Mouse (Mus musculus): ENCODE data around the gene Onecut1.

Onecut1 gene

DNA sequence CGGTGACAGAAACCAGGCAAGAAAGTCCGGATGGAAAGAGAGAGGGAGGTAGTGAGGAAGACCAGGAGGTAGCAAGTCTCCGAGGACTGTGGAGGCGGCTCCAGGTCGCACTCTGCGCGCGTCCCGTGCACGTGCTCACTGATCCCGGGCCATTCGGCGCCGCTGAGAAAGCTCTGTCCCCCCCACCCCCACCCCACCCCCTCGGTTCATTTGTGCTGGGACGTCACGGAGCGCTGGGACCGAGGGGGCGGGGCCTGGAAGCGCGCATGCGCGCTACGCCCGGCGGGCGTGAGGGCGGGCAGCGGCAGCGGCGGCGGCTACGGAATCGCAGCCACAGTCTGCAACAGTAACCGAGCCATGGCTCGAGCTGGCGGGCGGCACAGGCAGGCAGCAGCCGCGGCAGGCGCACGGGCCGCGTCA lies at the start of gene Onecut1:
Gene Onecut1, plus strand, starts transcription at position 361 of the 420 bp plus-strand sequence.
- in situ Hi-C loops (cut with MboI; ENCODE audit: low sequenced_read_pairs), result no loop called here

- in situ Hi-C loops (cut with MboI; ENCODE audit: low sequenced_read_pairs), result no loop called here
Measured at GRCm38 (mm10) chr9:74819736-74820511, 41.8 kb upstream of the Onecut1 start.

DNA sequence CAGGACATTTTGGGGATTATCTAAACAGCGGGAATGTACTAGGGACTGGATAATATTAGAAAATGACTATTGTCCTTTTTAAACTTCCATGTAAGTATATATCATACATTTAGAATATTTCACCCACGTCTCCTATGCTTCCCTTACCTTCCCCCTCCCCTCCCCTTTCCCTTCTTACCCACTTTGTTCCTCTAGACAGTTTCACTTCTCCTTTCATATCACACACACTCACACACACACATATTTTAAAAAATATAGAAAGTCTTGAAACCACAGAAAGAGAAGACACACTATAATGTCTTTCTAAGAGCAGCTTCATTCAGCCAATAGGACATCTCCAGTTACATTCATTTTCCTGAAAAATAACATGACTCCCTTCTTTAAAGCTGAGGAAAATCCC lies 36.6 kb upstream of the Onecut1 start:
- in situ Hi-C loops (cut with MboI; ENCODE audit: low sequenced_read_pairs), result no loop called here

GRCm38 (mm10) chr9:74829206-74829605 lies 32.5 kb upstream of the Onecut1 start:
- in situ Hi-C loops (cut with MboI; ENCODE audit: low sequenced_read_pairs), result no loop called here

DNA sequence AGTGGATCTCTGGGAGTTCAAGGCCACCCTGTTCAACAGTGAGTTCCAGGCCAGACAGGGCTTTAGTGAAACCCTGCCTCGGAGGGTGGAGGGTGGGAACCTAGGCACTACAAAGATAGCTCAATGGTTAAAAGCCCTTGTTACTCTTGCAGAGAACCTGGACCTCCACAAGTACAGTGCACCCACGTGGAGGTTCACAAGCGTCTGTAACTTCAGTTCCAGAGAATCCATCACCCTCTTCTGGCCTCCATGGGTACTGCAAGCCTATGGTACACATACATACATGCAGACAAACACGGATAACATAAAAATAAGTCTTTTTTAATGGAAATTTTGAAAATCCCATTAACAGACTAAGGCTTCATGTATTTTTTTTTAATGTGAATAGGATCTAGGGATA lies 18.8 kb upstream of the Onecut1 start:
- in situ Hi-C loops (cut with MboI; ENCODE audit: low sequenced_read_pairs), result no loop called here

DNA sequence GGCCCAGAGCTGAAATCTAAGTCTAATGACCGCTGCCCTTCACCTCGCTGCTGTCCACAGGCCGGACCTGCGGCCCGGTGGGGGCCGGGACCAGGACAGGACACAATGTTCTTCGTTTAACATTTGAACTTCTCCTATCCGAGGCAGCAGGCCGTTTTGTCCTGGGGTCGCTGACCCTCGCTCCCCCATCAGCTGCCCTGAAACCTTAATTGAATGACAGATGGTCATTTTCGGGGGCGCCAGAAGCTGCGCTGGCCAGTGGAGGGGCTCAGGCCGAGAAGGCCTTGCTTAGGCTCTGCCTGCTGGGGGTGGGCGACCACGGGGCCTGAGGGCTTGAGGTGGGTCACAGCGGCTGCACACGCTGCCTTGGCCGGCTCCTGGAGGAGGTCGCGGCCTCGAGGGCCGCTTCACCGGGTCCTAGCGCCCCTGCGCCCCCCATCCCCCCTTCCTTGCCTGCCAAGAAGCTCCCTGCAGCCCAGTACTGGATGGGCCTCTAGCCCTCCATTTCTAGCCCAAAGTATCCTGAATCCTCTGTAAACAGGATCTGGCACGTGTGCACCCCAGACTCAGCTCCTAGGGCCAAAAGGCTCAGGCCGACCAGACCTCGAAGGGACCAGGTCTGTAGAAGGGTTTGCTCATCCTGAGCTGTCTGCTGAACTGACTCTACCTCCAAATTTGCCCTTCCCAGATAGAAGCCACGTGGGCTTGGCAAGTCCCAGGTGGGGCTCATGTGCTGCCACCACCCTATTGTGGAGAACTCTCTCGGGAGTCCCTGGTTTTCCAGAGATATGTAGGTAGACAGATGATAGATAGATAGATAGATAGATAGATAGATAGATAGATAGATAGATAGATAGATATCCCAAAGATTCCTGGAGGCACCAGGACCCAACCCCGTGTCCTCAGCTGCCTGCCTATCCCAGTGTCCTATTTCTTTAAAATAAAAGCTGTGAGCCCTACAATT lies 14.6 kb upstream of the Onecut1 start:
- in situ Hi-C loops (cut with MboI; ENCODE audit: low sequenced_read_pairs), result no loop called here

GRCm38 (mm10) chr9:74848411-74849194 lies 13.1 kb upstream of the Onecut1 start:
- in situ Hi-C loops (cut with MboI; ENCODE audit: low sequenced_read_pairs), result no loop called here

- in situ Hi-C loops (cut with MboI; ENCODE audit: low sequenced_read_pairs), result no loop called here
Measured at GRCm38 (mm10) chr9:74849195-74849978, 12.3 kb upstream of the Onecut1 start.

DNA sequence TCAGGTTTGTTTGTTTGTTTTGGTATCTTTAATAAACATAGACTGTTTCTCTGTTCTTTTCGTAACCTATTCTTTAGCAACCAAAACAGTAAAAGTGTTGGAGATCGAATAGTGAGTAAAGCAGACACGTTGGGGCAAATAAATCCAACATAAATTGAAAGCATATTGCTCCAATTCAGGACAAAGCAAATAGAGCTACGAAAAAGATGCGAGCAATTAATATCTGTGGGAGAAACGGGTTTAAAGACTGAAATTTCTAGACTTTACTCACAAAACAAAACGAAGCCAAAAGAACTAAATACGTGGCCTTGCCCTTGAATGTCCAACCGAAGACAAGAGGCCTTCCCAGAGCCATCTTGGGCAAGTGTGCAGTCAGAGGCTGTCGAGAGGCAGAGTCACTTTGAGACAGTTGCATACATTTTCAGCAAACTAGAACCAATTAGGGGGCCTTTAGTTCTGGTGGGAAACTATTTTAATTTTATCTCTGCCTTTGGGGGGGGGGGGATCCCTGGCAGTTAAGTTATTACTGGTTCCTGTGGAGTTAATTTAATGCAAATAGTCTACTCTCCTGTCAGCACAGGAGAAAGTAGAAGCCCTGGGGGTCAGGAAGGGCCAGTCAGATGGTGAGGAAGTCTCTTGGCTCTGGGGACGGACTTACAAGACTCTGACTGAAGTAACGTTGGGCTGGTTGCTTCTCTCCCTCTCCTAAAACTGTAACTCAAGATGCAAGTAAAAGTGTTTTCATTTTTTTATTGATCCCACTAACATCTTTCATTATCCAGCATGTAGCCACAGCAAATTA lies 11.5 kb upstream of the Onecut1 start:
- in situ Hi-C loops (cut with MboI; ENCODE audit: low sequenced_read_pairs), result no loop called here

DNA sequence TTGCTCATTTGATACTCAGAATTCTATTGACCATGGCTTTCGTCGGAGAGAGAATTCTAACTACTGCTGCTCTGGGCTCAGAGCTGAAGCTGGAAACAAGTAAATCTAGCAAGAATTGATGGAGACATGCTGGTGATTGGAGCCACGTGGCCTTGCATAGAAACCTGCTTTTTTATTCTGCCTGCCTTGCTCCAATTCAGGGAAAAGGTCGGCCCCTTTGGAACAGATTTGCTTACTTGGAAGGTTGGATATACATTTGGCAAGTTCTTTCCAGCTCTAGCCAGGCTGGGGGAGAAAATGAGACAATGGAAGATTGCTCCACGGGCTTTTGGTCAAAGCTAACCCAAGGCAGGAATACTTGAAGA lies 11.0 kb upstream of the Onecut1 start:
- in situ Hi-C loops (cut with MboI; ENCODE audit: low sequenced_read_pairs), result no loop called here

- in situ Hi-C loops (cut with MboI; ENCODE audit: low sequenced_read_pairs), result no loop called here
Measured at GRCm38 (mm10) chr9:74851601-74852000, 10.1 kb upstream of the Onecut1 start.

- in situ Hi-C loops (cut with MboI; ENCODE audit: low sequenced_read_pairs), result no loop called here
Measured at GRCm38 (mm10) chr9:74852361-74852760, 9.4 kb upstream of the Onecut1 start.

- in situ Hi-C loops (cut with MboI; ENCODE audit: low sequenced_read_pairs), result no loop called here
Measured at GRCm38 (mm10) chr9:74853191-74854072, 8.3 kb upstream of the Onecut1 start.

DNA sequence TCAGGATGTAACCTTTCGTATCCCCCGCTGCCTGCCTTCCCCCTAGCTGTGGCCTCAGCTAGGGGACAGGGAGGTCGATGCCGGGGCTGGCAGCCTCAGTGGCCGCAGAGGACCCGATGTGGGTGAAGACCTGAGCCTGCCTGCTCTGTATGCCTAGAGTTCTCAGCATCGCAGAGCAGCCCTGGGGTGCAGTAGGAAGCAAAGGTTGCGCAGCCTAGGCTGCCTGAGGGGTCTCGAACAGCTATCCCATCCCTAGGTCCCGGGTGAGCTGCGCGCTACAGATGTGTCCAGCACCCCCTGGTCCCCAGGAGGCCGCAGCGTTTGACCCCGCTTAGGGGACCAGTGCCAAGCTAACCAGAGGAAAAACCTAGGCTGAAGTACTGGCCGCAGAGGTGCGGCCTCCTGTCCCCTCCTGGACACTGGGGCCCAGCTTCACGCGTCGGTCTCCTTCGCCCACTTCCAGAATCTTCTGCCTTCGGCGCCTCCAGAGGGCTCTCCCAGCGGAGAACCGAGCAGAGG lies 7.6 kb upstream of the Onecut1 start:
- in situ Hi-C loops (cut with MboI; ENCODE audit: low sequenced_read_pairs), result no loop called here

DNA sequence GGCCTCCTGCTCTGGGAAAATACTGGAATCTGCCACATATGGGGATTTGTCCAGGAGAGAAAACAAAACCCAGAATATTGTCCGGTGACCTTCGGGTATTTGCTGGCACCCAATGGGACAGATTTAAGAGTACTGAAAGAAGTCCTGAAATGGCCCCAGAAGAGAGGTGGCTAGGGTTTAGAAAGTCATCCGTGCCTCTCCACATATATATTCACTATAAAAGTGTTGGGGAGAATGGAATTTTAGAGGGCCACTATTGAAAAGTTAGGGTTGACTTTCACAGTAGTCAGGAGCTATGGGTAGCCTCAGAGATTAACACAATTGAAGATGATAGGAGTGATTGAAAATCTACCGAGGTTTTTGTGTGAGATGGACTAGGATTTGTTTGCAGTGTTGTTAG lies 6.3 kb upstream of the Onecut1 start:
- in situ Hi-C loops (cut with MboI; ENCODE audit: low sequenced_read_pairs), result no loop called here

DNA sequence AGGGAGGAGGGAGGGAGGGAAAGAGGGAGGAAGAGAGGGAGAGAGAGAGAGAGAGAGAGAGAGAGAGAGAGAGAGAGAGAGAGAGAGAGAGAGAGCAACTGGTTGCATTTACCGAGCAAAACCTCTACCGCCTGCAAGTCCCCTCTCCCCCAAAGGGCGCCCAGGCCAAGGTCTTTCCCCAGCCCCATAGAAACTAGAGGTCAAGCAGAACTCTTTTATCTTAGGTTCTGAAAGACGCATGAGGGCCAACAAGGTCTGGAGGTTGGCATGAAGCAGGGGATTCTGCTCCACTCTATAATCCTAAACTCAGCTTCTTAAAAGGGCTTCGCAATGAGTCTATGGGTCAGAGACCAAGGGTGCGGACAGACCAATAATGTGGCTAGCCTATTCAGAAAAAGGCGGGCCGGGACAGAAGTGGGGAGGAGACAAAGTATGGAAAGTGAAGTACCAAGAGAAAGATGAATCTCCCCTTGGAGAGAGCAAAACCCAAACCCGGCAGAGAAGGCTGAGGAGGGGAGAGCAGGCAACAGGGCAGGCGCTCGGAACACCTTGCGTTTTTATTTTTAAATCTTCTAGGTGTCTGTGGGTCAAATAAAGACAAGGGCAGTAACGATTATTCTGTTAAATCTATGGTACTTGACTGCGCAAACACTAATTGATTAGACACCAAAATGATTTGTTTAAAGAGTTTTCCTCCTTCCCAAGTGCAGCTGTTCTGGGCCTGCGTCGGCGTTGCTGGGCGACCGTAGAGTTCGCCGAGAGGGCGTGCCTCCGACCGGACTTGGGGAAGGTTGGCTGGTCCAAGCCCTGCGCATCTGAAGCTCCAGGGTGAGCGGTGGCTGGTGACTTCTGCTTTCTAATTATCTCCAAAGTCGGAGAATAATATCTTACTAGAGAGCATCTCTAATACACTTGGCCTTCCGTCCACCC lies 4.9 kb upstream of the Onecut1 start:
- in situ Hi-C loops (cut with MboI; ENCODE audit: low sequenced_read_pairs), result no loop called here

DNA sequence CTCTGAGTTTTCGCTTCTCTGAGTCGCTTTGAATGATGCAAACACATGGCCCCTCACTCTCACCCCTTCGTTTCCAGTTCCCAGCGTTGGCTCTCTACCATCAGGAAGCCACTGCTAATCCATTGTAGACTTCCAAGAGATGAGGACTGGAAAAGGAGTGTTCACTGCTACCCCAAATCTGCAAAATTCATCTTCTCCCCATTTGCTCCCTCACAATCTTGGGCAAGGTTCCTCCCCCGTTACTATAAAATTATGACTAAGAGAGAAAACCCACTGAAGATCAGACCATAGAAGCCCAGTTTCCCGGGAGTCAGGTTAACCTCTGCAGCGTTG lies 4.2 kb upstream of the Onecut1 start:
- in situ Hi-C loops (cut with MboI; ENCODE audit: low sequenced_read_pairs), result no loop called here

Data from CH12F3 (cell line).